Mouse (Mus musculus) olfactory bulb, adult 2 months (tissue): ENCODE results near the gene Gpr161. TPM values are rescaled to one million over a fixed set of nuclear protein-coding genes. Genes with fewer than 3 reads are reported as not detected.

ENCODE experiments used
- H3K27ac ChIP-seq: fragments of 200-500 bp; 2 replicates; pipeline ENCODE4 v1.5.1; 2012; ENCODE audit warnings: low read depth, low read length; ENCODE audit not compliant: insufficient read depth
- H3K4me1 ChIP-seq: fragments of 200-500 bp; 2 replicates; pipeline ENCODE4 v1.6.1; 2012; ENCODE audit warnings: low read length; ENCODE audit not compliant: control insufficient read depth, insufficient read depth
- H3K4me3 ChIP-seq: fragments of 200-500 bp; 2 replicates; pipeline ENCODE4 v1.5.1; 2012; ENCODE audit warnings: mild to moderate bottlenecking, low read depth, low read length, moderate library complexity; ENCODE audit not compliant: insufficient read depth
- CTCF ChIP-seq: fragments of 200-500 bp; IDR thresholded peaks from 2 replicates; pipeline ENCODE4 v1.5.1; 2012; ENCODE audit warnings: low read depth, mild to moderate bottlenecking, low read length, moderate library complexity; ENCODE audit not compliant: insufficient read depth
- POLR2A ChIP-seq: fragments of 200-500 bp; IDR thresholded peaks from 2 replicates; pipeline ENCODE4 v1.6.1; 2012; ENCODE audit warnings: mild to moderate bottlenecking, low read depth, low read length, moderate library complexity; ENCODE audit not compliant: insufficient read depth
- WGBS: fragments of 180-500 bp; shearing (Covaris S2); methylation state at CpG from one replicate; pipeline ENCODE4 v1.1.7; 2018; 5-methylcytosine and 5-hydroxymethylcytosine counted together
- polyA plus RNA-seq: library from polyadenylated mRNA; stranded (reverse); fragments of >200 nt; gene quantifications from 2 replicates; pipeline ENCODE4 v1.2.4, GENCODE M21; 2012; ENCODE audit warnings: low replicate concordance; ENCODE audit not compliant: missing spikeins, insufficient read depth, insufficient read length

The Gpr161 gene
- polyA plus RNA-seq = not detected in 2 replicates

DNA sequence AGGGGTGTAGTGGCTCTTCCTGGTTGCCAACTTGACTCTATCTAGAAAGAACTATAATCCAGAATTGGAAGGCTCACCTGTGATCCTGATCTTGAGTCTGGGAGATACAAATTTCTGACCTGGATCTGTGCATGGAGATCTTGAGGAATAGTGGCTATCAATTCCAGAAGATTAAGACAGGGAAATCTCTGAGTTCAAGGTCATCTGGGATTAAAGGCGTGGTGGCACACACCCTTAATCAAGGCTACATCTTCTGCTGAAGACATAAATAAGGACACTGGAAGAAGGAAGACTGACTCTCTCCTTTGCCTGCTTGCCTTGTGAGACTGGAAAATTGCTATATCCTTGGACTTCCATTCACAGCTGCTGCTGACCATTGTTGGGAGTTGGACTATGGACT is at the start of gene Gpr161:
Gene Gpr161 (plus strand): TSS at position 301 of the 400 bp plus-strand sequence.
- Histone ChIP-seq H3K27ac (no peak within 1 kb of the TSS), H3K4me3 (no peak within 1 kb of the TSS), H3K4me1 (no peaks in the 10 kb centered on the region)
- 96% methylated on average over 1 of the region's 1 CpGs for WGBS
- TF ChIP-seq CTCF (no peak), POLR2A (no peak)

DNA sequence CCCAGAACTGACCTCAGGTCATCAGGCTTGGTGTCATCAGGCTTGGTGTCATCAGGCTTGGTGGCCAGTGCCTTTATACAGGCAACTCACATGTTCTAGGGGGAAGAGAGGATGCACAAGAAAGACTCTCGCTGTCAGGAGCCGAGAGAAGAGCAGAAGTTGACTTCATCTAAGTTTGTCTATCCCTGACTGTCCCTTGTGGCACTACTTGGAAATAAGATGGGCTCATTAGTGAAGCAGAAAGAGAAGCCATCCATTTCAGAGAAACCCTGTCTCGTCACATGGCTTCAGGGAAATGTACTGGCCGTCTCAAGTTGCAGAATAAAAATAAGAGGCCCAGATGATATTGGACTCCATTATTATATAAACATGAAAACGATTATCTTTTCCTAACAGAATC is 49.0 kb upstream of the Gpr161 start:
- no peak overlapping the region for H3K27ac ChIP-seq
- no peak for TF ChIP-seq POLR2A
- no peak for TF ChIP-seq CTCF
- no peak overlapping the region for H3K4me3 ChIP-seq
- no peaks in the 10 kb centered on the region for H3K4me1 ChIP-seq
- WGBS = 76% methylated on average over 5 of the region's 5 CpGs

DNA sequence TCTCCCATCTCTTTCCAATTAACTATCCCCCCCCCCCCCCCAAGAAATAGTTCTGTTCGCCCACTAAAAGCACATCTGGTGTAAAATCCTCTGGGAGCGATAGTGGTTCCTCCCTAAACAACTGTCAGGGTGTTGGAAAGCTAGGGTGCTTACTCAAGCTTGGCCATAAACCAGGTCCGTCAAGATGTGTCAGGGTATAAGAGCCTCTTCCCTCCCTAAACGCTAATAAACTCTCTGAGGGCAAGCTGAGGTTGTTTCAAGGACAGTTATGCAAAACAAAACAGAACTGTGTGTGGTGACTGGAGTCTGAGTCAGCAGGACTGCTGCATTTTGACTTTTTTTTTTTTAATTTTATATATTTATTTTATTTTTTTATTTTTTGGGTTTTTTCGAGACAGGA is 48.5 kb upstream of the Gpr161 start:
- Histone ChIP-seq H3K4me1 (no peaks in the 10 kb centered on the region), H3K27ac (no peak overlapping the region), H3K4me3 (no peak overlapping the region)
- TF ChIP-seq POLR2A = no peak
- TF ChIP-seq CTCF = no peak
- 58% methylated on average over 5 of the region's 5 CpGs for WGBS

DNA sequence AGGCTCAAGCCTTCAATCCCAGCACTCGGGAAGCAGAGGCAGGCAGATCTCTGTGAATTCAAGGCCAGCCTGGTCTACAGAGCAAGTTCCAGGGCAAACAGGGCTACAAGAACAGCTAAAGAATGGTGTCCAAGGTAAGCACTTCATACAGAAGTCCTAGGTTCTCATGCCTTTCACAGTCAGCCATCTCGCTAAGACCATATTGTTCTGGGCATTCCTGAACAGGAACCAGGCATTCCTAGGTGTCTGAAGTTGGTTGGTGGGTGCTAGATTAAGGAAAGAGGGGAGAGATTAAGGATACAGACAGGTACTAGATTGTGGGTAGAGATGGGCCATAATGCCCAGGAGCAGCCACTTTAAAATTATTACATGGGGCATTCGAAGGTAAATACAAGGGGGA is 47.8 kb upstream of the Gpr161 start:
- 79% methylated on average over 3 of the region's 3 CpGs for WGBS
- Histone ChIP-seq H3K4me3 (no peak overlapping the region), H3K27ac (no peak overlapping the region), H3K4me1 (0 out of 2 replicates have a peak, but pooled peaks cover 3% of the 10 kb centered on the region)
- TF ChIP-seq POLR2A (no peak), CTCF (no peak)

DNA sequence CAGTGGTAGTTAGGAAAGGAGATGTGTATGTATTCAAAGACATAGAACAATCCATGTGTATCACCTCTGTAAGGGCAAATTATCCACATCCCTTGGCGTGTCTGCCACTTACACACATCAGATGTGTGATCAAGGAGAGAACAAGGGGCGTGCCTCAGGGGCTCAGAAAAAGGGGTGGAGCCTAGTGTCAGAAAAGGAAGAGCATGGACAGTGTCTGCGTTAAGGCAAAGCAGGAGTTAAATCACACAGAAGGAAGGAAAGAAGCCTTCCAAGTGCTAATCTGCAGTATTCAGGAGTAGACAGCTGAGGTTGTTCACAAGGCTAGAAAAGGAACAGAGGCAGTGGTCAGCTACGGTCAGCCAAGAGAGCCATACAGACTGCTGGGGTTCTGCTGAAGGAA is 46.7 kb upstream of the Gpr161 start:
- H3K27ac ChIP-seq = no peak overlapping the region
- WGBS = 69% methylated on average over 4 of the region's 4 CpGs
- H3K4me3 ChIP-seq = no peak overlapping the region
- TF ChIP-seq CTCF (no peak), POLR2A (no peak)
- H3K4me1 ChIP-seq = 0 out of 2 replicates have a peak, but pooled peaks cover 3% of the 10 kb centered on the region

DNA sequence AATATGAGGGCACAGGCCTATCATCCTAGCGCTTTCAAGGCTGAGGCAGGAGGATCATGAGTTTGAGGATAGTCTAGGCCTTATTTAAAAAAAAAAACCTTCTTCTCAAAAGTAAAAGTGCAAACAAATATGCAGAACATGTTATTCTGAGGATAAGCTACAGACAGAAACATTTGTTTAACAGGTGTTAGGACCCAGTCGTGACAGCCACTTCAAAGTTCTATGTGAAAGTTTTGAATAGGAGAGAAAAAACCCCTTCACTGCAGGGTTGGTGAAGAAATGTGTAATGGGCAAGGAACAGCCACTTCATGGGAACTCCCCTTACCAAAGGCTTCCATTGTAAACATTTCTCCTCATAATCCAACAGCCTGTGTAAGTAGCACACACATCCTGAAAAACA is 45.0 kb upstream of the Gpr161 start:
- 86% methylated on average over 2 of the region's 2 CpGs for WGBS
- H3K4me3 ChIP-seq = no peak overlapping the region
- H3K27ac ChIP-seq = no peak overlapping the region
- no peak for TF ChIP-seq CTCF
- no peak for TF ChIP-seq POLR2A
- 0 out of 2 replicates have a peak, but pooled peaks cover 3% of the 10 kb centered on the region for H3K4me1 ChIP-seq

DNA sequence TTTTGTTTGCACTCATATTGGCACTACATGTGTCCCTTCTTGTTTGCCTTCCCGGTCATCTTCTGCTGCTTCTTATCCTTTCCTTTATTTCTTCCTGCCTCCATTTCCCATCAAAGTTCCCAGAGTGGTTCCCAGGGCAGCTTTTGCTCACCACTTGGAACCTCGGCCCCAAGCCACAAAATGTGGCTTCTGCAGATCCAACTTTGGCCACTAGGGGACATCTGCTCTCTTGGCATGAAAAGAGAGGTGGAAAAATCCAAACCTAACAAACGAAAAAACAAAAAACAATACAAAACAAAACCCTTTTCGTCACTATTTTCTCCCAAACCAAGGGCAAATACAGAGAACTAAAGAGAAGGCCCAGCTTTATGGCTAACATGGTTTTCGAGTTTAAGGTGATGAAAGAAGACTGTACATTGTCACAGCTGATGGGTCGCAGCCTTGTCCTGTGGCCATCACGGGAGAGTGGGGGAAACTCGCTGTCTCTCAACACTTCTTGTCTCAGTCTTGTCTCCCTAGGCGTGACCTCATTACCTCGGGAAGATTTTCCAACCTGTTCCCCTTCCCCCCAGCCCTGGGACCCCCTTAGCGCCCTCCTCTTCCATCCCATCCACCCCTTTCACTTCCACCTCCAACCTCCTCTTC is 43.4 kb upstream of the Gpr161 start:
- 45% methylated on average over 11 of the region's 11 CpGs for WGBS
- TF ChIP-seq POLR2A (no peak), CTCF (peak; percentile 63)
- no peak overlapping the region for H3K27ac ChIP-seq

DNA sequence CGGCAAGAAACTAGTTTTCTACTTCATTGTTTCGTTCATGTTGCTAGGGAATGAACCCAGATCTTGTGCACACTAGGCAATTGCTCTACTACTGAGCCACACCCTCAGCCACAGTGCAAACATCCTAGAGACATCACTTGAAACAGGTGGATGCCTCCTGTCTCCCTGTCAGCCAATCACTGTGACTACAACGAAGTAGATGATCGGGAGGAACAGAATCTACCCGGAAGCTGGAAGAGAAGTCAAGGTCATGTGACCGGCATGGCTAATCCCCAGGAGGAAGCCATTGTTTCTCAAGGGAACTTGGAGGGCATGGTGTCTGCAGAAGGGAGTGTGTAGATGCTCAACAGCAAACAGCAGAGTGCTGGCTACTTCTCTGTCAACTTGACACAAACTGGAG is 20.6 kb upstream of the Gpr161 start:
- no peak overlapping the region for H3K4me3 ChIP-seq
- TF ChIP-seq POLR2A (no peak), CTCF (no peak)
- H3K4me1 ChIP-seq = no peaks in the 10 kb centered on the region
- no peak overlapping the region for H3K27ac ChIP-seq
- WGBS = 83% methylated on average over 6 of the region's 6 CpGs

More for the DNA sequence above, 43.4 kb upstream of the Gpr161 start:
- H3K4me3 ChIP-seq = no peak overlapping the region
- 0 out of 2 replicates have a peak, but pooled peaks cover 3% of the 10 kb centered on the region for H3K4me1 ChIP-seq

DNA sequence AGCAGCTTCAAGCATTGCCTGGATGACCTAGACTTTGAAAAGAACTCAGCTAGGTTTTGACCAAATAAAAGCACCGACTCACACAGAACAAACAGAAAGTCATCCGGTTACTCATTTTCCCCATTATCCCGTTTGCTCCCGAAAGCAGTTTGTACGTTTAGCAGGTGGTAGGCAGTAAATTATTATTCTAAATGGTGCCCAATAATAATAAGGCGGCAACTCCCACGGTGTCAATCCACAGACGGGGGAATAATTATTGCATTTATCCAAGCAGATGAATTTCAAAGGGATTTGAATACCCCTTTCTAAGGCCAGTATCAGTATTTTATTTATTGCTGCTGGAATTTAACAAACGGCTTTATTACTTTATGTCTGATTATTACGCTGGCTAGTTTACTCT is 14.8 kb upstream of the Gpr161 start:
- peaks cover 18% of the 10 kb centered on the region for H3K4me1 ChIP-seq
- no peak overlapping the region for H3K27ac ChIP-seq
- no peak overlapping the region for H3K4me3 ChIP-seq
- no peak for TF ChIP-seq POLR2A
- no peak for TF ChIP-seq CTCF
- 18% methylated on average over 10 of the region's 10 CpGs for WGBS
